Mouse (Mus musculus) central nervous system, embryonic 18 days (tissue): ENCODE measurements around the gene Pkdrej. TPM values are rescaled to one million over a fixed set of nuclear protein-coding genes. Genes with fewer than 3 reads are reported as not detected.

Experiments used
- polyA plus RNA-seq: library from polyadenylated mRNA; depleted of rRNA; stranded (reverse); fragments of >200 nt; gene quantifications from 2 replicates; pipeline ENCODE4 v1.2.3, GENCODE M21; 2012; rRNA removed

The Pkdrej gene
- 0.12 TPM in 2 replicates for polyA plus RNA-seq

DNA sequence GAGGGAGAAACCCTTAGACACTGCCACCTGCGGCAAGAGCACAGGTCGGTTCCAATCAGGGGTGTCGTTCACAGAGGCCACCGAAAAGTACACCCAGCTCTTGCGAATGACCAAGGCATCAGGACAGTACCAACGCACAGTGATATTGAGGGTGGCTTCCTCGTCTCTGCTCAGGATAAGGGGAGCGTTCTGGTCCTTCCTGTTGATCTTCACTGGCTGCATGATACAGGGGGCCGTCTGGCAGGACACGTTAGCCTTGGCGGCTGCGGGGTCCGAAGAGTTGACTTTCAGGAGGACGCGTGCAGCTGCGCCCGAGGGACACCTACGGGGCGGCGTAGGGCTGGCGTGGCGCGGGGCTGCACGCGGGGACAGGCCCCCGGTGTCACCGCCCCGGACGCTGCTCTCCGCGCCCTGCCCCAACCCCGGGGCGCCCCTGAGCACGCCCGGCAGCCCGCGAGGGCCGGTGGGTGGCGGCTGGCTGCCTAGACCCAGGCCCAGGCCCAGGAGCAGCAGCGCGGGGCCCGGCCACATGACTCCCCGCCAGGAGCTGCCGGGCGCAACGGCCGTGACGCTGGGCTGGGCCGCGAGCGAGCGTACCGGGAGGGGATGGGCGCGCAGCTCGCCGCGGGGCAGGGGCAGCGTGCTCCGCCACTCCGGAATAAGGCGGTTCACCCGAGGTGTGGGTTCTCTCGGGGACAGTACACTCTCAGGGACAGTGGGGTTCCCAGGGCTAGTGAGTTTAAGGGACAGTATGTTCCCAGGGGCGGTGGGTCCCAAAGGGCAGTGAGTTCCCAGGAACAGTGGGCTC is at the start of gene Pkdrej:
TSS of gene Pkdrej (minus strand) at position 532 of the 808 bp plus-strand sequence.

DNA sequence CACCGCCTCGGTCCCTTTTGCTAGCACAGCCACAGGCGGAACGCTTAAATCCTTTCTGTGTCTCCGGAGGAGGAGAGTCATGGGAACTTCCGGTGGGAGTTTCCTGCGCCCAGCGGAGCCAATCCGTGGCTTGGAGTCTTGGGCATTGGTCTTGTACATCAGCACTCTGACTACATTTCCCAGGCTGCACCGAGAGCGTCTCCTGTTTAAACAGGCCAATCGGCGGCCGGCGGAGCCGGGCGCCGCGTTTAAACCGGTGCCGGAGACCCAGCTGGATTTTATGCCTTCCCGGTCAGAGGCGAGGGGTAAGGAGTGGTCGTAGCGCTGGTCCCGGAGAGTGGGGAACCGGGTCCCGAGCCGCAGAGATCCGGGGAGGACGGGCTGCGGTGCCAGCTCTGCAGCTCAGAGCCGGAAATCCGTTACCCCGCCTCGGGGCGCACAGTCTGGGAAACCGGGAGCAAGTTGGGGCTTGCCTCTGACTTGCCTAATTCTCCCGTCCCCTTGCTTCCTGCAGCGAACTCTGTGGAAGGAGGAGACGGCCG is 38.0 kb upstream of the Pkdrej start, which contains the start of gene Gtse1:
TSS of gene Gtse1 (plus strand) at position 256 of the 542 bp plus-strand sequence.

DNA sequence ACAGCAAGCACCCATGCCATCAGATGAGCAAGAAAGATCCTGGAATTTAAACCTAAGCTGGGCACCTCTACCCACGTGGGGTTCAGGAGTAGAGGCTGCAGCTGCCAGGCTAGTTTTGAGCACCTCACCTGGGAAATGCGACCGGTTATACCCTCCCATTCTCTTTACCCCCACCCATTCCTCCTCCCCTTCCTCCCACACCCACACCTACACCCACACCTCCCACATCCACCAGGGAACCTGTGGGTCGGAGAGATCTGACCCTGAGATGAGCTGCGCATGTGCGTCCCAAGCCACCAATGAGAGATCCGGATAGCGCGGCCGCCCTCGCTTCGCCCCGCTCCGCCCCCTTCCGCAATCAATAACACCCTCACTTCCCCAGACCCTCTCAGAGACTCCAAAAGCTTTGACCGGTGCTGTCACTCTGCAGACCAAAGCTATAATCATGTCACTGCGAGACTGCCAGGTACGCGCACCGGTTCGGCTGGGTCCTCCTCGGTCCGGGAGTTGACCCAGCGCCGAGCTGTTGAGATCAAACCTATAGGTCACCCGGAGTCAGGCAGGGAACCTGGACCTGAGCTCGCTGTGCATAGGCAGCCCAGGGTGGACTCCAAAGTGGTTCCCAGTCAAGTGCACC is 10.5 kb upstream of the Pkdrej start, which contains the start of gene Ttc38:
TSS of gene Ttc38 (plus strand) at position 353 of the 637 bp plus-strand sequence.

DNA sequence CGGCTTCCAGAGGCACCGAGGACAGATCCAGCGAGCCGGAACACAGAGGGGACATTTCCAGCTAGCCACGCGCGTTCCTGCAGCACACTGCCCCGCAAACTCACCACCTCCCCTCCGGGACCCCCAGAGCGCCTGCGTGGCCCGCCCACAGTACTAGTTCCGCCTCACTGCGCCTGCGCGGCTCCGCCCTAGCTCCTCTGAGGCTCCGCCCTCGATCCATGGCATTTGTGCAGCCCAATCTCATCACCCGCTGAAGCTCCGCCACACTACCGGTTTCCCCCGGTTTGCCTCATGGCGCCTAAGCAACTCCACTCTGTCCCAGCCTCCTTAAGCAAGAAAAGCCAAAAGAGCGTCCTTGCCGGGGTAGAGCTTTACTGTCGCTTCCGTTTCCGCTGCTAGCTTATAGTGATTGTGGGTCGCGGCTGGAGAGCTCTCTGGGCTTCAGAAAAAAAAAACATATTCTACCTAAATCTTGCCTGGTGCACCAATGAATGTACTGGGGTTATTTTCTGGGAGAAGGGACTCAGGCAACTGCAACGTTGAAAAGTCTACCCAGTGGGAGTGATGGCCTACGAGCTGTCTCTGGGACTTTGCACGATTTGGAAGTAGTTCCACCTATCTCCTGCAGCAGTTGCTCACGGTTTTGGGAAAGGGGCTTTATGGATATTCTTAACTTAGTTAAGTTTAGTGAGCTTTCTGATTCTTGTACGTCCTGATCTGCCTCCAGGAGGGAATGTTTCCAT is 9.8 kb downstream of the Pkdrej start, which contains the start of gene Cdpf1:
TSS of gene Cdpf1 (minus strand) at position 163 of the 743 bp plus-strand sequence.

Other genes starting within 250 kb of the Pkdrej start
- 35.9 and 45.8 TPM in 2 replicates for gene Wnt7b, start 239.3 kb downstream of the Pkdrej start, polyA plus RNA-seq
- gene Ppara, start 86.8 kb downstream of the Pkdrej start, polyA plus RNA-seq, result 0.40 and 0.47 TPM in 2 replicates
- 19.9 and 20.0 TPM in 2 replicates for gene Cdpf1, start 10.0 kb downstream of the Pkdrej start, polyA plus RNA-seq
- gene Ttc38, start 10.6 kb upstream of the Pkdrej start, polyA plus RNA-seq, result 3.0 and 4.2 TPM in 2 replicates
- 4.8 and 5.1 TPM in 2 replicates for gene Gtse1, start 38.0 kb upstream of the Pkdrej start, polyA plus RNA-seq
- gene Trmu, start 57.6 kb upstream of the Pkdrej start, polyA plus RNA-seq, result 74.2 and 76.2 TPM in 2 replicates
- gene Celsr1, start 212.0 kb upstream of the Pkdrej start, polyA plus RNA-seq, result 5.2 and 5.8 TPM in 2 replicates
- gene Gramd4, start 236.0 kb upstream of the Pkdrej start, polyA plus RNA-seq, result 65.3 and 67.1 TPM in 2 replicates